Mouse (Mus musculus) C2C12 (cell line): ENCODE data around the gene Bckdha.
A peak's percentile ranks its signal among the peaks of the same experiment; 100 is the strongest.

Experiments
- CTCF ChIP-seq: IDR thresholded peaks from one replicate; pipeline ENCODE4 v1.5.1; 2011; ENCODE audit not compliant: control insufficient read depth, insufficient read depth, insufficient read length
- MYOG ChIP-seq: IDR thresholded peaks from one replicate; pipeline ENCODE4 v1.6.1; 2011; ENCODE audit not compliant: control insufficient read depth, insufficient read length; ENCODE audit errors: extremely low read depth
- USF1 ChIP-seq: IDR thresholded peaks from one replicate; pipeline ENCODE4 v1.6.1; 2011; ENCODE audit warnings: low read depth, mild to moderate bottlenecking, control low read depth, moderate library complexity

DNA sequence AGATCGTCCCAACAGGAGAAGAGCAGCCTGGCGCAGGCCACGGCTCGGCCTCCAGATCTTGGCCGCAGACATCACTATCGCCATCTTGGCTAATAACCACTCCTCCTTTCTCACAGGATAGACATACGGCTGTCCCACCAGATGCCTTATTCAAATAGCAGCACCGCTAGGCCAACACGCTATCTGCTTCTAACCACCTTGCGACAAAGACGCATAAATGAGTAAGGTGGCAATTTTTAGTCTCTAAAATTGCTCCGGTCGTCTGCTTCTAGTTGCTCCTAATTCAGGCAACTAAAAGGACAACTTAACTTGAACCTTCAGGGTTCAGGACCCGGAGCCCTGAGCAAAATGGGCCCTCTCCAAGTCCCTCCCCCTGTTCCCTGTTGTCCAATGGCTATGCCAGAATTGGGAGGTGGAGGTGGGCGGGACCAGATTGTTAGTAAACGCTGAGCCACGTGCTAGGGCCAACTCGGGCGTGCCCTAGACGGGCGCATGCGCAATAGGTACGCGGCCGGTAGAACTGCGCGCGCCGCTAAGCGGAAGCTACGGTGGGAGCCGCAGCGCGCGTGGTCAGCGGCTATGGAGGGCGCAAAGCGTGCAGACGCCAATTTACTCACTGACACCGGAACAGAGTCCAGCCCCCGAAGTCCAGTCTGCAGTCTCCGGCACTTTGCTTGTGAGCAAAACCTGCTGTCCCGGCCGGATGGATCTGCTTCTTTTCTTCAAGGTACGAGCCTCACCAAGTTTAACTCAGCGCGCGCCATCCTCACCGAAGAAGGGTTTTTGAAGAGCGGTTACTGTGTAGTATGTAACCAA lies at the start of gene Bckdha, which contains the start of gene Exosc5:
- no peak for TF ChIP-seq CTCF
- peak; percentile 49 for TF ChIP-seq USF1
- TF ChIP-seq MYOG: no peak
